Mouse (Mus musculus): ENCODE data around the gene Spata7. TPM values are rescaled to one million over a fixed set of nuclear protein-coding genes. Genes with fewer than 3 reads are reported as not detected.
A peak's percentile ranks its signal among the peaks of the same experiment; 100 is the strongest.

Spata7 gene
- polyA plus RNA-seq, 1 experiment from 2014 or later = 11.8 TPM

GRCm38 (mm10) chr12:98676861-98677260, 48.9 kb downstream of the Spata7 start:
- no peak for ATAC-seq (ENCODE audit: insufficient read depth, low FRiP score, low read depth)
- Histone ChIP-seq H3K4me2 (no peak overlapping the region), H3K36me3 (peaks cover 24% of the 10 kb centered on the region), H3K4me3 (replicated peaks) (no peak overlapping the region), H3K4me1 (no peaks in the 10 kb centered on the region), H3K27ac (no peak overlapping the region), H3K9ac (no peak overlapping the region), H3K9me3 (no peaks in the 10 kb centered on the region), H3K27me3 (replicated peaks) (no peaks in the 10 kb centered on the region)
- WGBS = 93% methylated on average over 6 of the region's 6 CpGs

GRCm38 (mm10) chr12:98677336-98677735, 49.4 kb downstream of the Spata7 start:
- H3K27ac ChIP-seq = no peak overlapping the region
- no peaks in the 10 kb centered on the region for H3K4me1 ChIP-seq
- no peaks in the 10 kb centered on the region for H3K27me3 ChIP-seq (replicated peaks)
- H3K9me3 ChIP-seq = no peaks in the 10 kb centered on the region
- no peak overlapping the region for H3K4me3 ChIP-seq (replicated peaks)
- WGBS = 39% methylated on average over 14 of the region's 14 CpGs
- H3K36me3 ChIP-seq = peaks cover 29% of the 10 kb centered on the region
- H3K9ac ChIP-seq = no peak overlapping the region
- no peak overlapping the region for H3K4me2 ChIP-seq
- no peak for ATAC-seq (ENCODE audit: insufficient read depth, low FRiP score, low read depth)

DNA sequence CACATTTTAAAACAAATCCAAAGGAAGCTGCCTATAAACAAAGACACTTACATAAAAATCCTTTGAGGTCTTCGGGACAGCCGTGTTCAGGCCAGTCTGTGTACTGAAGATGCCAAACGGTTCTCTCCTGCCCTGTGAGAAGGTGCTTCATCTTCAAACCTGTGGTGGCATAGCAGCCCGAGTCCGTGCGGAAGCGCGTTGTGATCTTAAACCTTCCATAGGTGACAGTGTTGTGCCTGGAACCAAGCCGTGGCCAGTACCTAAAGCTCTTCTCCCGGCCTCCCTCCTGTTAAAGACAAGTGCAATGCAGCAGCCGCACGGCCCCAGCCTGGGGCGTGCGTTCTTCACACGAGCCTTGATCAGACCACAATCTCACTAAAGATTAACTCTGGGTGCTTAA, 51.9 kb downstream of the Spata7 start:
- Histone ChIP-seq H3K27ac (no peak overlapping the region), H3K27me3 (replicated peaks) (no peaks in the 10 kb centered on the region), H3K9me3 (no peaks in the 10 kb centered on the region), H3K36me3 (peaks cover 28% of the 10 kb centered on the region), H3K4me1 (no peaks in the 10 kb centered on the region), H3K4me3 (replicated peaks) (no peak overlapping the region), H3K9ac (no peak overlapping the region), H3K4me2 (no peak overlapping the region)
- ATAC-seq (ENCODE audit: insufficient read depth, low FRiP score, low read depth) = no peak
- 82% methylated on average over 15 of the region's 15 CpGs for WGBS

DNA sequence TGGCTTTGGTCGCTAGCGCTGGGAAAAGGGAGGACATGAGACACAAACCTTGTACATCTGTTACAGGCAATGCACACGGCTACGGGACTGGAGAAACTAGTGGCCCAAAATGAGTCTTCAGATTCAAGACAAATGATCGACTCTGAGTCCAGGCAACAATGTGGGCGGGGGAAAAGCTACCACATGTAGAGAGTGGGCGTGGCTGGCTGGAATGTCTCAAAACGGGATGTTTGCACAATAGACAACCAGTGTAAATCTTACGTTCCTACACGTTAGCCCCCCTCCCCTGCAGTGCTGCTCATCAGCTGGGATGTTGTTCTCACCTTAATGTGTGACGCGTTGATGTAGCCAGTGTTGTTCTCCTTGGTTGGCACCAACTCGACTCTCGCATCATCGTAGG, 54.2 kb downstream of the Spata7 start:
- Histone ChIP-seq H3K27ac (no peak overlapping the region), H3K9me3 (no peaks in the 10 kb centered on the region), H3K4me3 (replicated peaks) (no peak overlapping the region), H3K9ac (no peak overlapping the region), H3K36me3 (peaks cover 28% of the 10 kb centered on the region), H3K4me1 (no peaks in the 10 kb centered on the region), H3K27me3 (replicated peaks) (no peaks in the 10 kb centered on the region), H3K4me2 (no peak overlapping the region)
- no peak for ATAC-seq (ENCODE audit: insufficient read depth, low FRiP score, low read depth)
- 78% methylated on average over 15 of the region's 15 CpGs for WGBS

GRCm38 (mm10) chr12:98683171-98683570, 55.2 kb downstream of the Spata7 start:
- Histone ChIP-seq H3K4me3 (replicated peaks) (no peak overlapping the region), H3K36me3 (peaks cover 27% of the 10 kb centered on the region), H3K4me2 (no peak overlapping the region), H3K9me3 (no peaks in the 10 kb centered on the region), H3K4me1 (no peaks in the 10 kb centered on the region), H3K27ac (no peak overlapping the region), H3K9ac (no peak overlapping the region), H3K27me3 (replicated peaks) (no peaks in the 10 kb centered on the region)
- WGBS = 76% methylated on average over 11 of the region's 11 CpGs
- no peak for ATAC-seq (ENCODE audit: insufficient read depth, low FRiP score, low read depth)

GRCm38 (mm10) chr12:98683574-98683973, 55.6 kb downstream of the Spata7 start:
- no peak overlapping the region for H3K4me2 ChIP-seq
- ATAC-seq (ENCODE audit: insufficient read depth, low FRiP score, low read depth) = no peak

GRCm38 (mm10) chr12:98690230-98690629, 62.3 kb downstream of the Spata7 start:
- no peak overlapping the region for H3K4me2 ChIP-seq
- no peak for ATAC-seq (ENCODE audit: insufficient read depth, low FRiP score, low read depth)
- peaks cover 8% of the 10 kb centered on the region; the same call in 1 of the 2 replicates for H3K36me3 ChIP-seq
- no peaks in the 10 kb centered on the region for H3K4me1 ChIP-seq
- H3K27ac ChIP-seq = no peak overlapping the region
- 81% methylated on average over 8 of the region's 8 CpGs for WGBS
- no peaks in the 10 kb centered on the region for H3K27me3 ChIP-seq (replicated peaks)
- H3K9ac ChIP-seq = no peak overlapping the region
- H3K4me3 ChIP-seq (replicated peaks) = no peak overlapping the region
- H3K9me3 ChIP-seq = no peaks in the 10 kb centered on the region

More at GRCm38 (mm10) chr12:98683574-98683973, 55.6 kb downstream of the Spata7 start:
- Histone ChIP-seq H3K27ac (no peak overlapping the region), H3K4me1 (no peaks in the 10 kb centered on the region), H3K27me3 (replicated peaks) (no peaks in the 10 kb centered on the region), H3K4me3 (replicated peaks) (no peak overlapping the region), H3K9me3 (no peaks in the 10 kb centered on the region), H3K36me3 (peaks cover 26% of the 10 kb centered on the region), H3K9ac (no peak overlapping the region)
- WGBS = 53% methylated on average over 6 of the region's 6 CpGs

DNA sequence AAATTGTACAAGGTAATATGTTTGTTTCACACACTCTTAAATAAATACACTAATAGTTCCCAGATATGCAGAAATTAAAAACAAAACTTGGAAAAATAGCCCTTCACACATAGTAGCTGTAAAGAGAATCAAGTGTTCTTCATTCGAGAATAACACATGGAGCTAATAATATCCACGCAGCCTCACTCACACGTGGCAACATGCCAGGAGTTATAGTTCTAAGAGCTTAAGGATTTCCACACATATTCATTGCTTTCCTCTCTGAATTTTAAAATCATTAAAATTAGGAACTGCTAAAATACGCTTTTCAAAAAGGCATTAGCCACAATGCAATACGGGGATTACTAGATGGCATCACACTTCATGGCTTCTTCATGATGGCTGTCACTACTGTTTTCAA, 69.2 kb downstream of the Spata7 start:
- WGBS = 77% methylated on average over 5 of the region's 5 CpGs
- no peaks in the 10 kb centered on the region for H3K4me1 ChIP-seq
- H3K36me3 ChIP-seq = no peaks in the 10 kb centered on the region
- no peak overlapping the region for H3K4me3 ChIP-seq (replicated peaks)
- H3K9me3 ChIP-seq = no peaks in the 10 kb centered on the region
- no peak for ATAC-seq (ENCODE audit: insufficient read depth, low FRiP score, low read depth)
- no peak overlapping the region for H3K27ac ChIP-seq
- H3K4me2 ChIP-seq = no peak overlapping the region
- H3K9ac ChIP-seq = no peak overlapping the region
- H3K27me3 ChIP-seq (replicated peaks) = no peaks in the 10 kb centered on the region

DNA sequence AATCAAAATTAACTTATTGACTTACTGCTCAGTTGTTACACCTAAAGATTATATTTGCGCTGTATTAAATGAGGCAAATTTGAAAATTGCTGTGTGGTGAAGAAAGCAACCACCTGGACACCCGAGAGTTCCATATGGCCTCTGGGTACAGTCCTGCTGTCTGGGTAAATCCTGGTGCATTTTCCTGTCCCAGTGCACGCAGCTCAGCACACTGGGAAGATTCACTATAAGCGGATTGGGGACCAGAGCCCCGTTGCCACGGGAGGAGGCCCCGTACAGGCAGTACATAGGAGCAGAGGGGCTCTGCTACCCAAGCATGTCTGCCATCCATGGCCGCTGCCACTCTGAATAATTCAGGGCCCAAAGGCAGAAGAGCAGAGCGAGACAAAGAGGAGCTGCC, 73.6 kb downstream of the Spata7 start:
- H3K27me3 ChIP-seq (replicated peaks) = no peaks in the 10 kb centered on the region
- 0 out of 2 replicates have a peak, but pooled peaks cover 2% of the 10 kb centered on the region for H3K36me3 ChIP-seq
- no peaks in the 10 kb centered on the region for H3K9me3 ChIP-seq
- H3K4me2 ChIP-seq = no peak overlapping the region
- H3K27ac ChIP-seq = no peak overlapping the region
- H3K4me3 ChIP-seq (replicated peaks) = no peak overlapping the region
- no peak overlapping the region for H3K9ac ChIP-seq
- no peaks in the 10 kb centered on the region for H3K4me1 ChIP-seq
- WGBS = 86% methylated on average over 9 of the region's 9 CpGs
- ATAC-seq (ENCODE audit: insufficient read depth, low FRiP score, low read depth) = no peak

DNA sequence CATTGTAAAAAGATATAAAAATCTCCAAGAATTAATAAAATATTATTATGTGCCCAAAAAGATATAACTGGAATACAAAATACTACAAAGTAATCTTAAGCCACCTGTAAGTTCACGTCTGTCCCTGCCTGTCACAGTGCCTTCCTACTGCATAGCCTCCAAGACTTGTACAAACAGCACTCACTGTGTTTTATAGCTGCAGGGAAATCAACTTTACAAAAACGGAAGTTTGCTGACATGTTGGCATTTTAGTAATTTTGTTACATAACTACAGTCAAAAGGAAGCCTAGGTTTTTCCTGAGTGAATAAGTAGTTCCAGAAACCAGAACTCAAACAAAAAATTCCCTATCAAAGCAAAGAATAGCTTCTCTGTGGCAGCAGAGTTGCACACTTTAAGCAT, 75.6 kb downstream of the Spata7 start:
- H3K36me3 ChIP-seq = 0 out of 2 replicates have a peak, but pooled peaks cover 2% of the 10 kb centered on the region
- no peak overlapping the region for H3K4me3 ChIP-seq (replicated peaks)
- no peaks in the 10 kb centered on the region for H3K27me3 ChIP-seq (replicated peaks)
- H3K27ac ChIP-seq = no peak overlapping the region
- H3K9ac ChIP-seq = no peak overlapping the region
- ATAC-seq (ENCODE audit: insufficient read depth, low FRiP score, low read depth) = no peak
- H3K4me1 ChIP-seq = no peaks in the 10 kb centered on the region
- 83% methylated on average over 2 of the region's 2 CpGs for WGBS
- no peaks in the 10 kb centered on the region for H3K9me3 ChIP-seq
- no peak overlapping the region for H3K4me2 ChIP-seq

GRCm38 (mm10) chr12:98703961-98704360, 76.0 kb downstream of the Spata7 start:
- WGBS = 91% methylated on average over 10 of the region's 10 CpGs
- Histone ChIP-seq H3K27me3 (replicated peaks) (no peaks in the 10 kb centered on the region), H3K4me2 (no peak overlapping the region), H3K4me1 (no peaks in the 10 kb centered on the region), H3K36me3 (0 out of 2 replicates have a peak, but pooled peaks cover 2% of the 10 kb centered on the region), H3K27ac (no peak overlapping the region), H3K9ac (no peak overlapping the region), H3K4me3 (replicated peaks) (no peak overlapping the region), H3K9me3 (no peaks in the 10 kb centered on the region)
- ATAC-seq (ENCODE audit: insufficient read depth, low FRiP score, low read depth) = no peak

- Histone ChIP-seq H3K36me3 (no peaks in the 10 kb centered on the region), H3K27me3 (replicated peaks) (no peaks in the 10 kb centered on the region), H3K27ac (no peak overlapping the region), H3K4me1 (peaks cover 8% of the 10 kb centered on the region; the same call in 1 of the 2 replicates), H3K4me2 (no peak overlapping the region), H3K9ac (no peak overlapping the region), H3K9me3 (no peaks in the 10 kb centered on the region), H3K4me3 (replicated peaks) (no peak overlapping the region)
- 76% methylated on average over 6 of the region's 6 CpGs for WGBS
- ATAC-seq (ENCODE audit: insufficient read depth, low FRiP score, low read depth) = no peak
These were observed 84.9 kb downstream of the Spata7 start for GRCm38 (mm10) chr12:98712819-98713218.

DNA sequence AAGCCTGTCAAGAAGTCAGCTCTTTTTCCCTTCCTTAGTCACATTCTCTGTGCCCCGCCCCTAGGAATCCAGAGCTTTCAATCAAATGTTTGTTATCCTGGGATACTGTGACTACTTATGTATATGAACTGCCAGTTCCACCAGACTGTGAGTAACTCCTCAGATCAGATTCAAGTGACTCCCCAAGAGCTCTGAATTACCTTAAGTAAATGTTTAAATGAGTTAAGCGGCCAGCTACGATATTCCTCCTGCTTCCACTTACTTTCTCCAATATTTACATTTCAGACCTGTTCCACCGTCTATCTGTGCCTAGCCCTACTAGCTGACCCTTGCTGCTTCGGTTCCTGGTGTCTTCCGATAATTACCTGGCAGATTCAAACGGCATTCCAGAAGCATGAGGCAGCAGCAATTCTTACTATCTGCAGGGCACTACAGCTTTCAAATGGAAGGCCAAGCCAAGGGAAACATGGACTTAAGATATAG, 85.7 kb downstream of the Spata7 start:
- no peak overlapping the region for H3K9ac ChIP-seq
- peak overlapping the region; percentile 23; the same call in 1 of the 2 replicates for H3K27ac ChIP-seq
- no peaks in the 10 kb centered on the region for H3K36me3 ChIP-seq
- no peak overlapping the region for H3K4me2 ChIP-seq
- 23% methylated on average over 7 of the region's 7 CpGs for WGBS
- peak; percentile 87 for ATAC-seq (ENCODE audit: insufficient read depth, low FRiP score, low read depth)
- H3K4me3 ChIP-seq (replicated peaks) = no peak overlapping the region
- peaks cover 8% of the 10 kb centered on the region; the same call in 1 of the 2 replicates for H3K4me1 ChIP-seq
- H3K27me3 ChIP-seq (replicated peaks) = no peaks in the 10 kb centered on the region
- H3K9me3 ChIP-seq = no peaks in the 10 kb centered on the region
